In the genomic region with DNA sequence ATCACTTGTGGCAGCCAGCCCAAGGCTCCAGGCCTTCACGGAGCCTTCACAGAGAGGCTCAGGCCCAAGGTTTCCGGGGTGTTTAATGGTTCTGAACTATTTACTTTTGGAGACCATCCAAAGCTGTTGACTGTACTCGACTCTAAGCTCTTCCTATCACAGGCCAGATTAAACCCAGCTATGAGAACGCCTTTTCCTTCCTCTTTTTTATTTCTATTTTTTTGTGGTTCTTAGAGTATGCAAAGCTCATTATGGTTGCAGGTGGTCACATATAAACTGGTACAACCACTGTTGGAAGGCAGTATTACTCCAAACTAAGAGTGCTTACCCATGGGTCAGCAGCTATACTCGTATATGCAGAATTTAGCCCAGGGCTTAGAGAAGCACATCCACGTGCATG, we compare ENCODE assay signal across 22 mouse cellular contexts. TPM values are rescaled to one million over a fixed set of nuclear protein-coding genes. Genes with fewer than 3 reads are reported as not detected.
"Had no signal": no experiment of that assay in that cellular context is flagged by ENCODE, and none has a peak within 500 bp of the region (broad histone marks: within the 10 kb centered on the region; RNA-seq: fewer than 3 reads in every experiment).

No protein-coding gene starts in this region.

- DNase-seq: lung, adult 18-20 months; lung, embryonic 14.5 days; lung, postnatal 10 days; midbrain, embryonic 14.5 days; retina, postnatal 1 day; right cerebral cortex, adult 18-20 months; right cerebral cortex, postnatal 14 days; thymus, adult 2 months; thymus, postnatal 25 days; thymus, postnatal 4 days had no signal

- H3K9me3 ChIP-seq: midbrain, embryonic 10.5 days; midbrain, embryonic 12.5 days; neural tube, embryonic 12.5 days; stomach, embryonic 15.5 days had no signal

- ATAC-seq: midbrain, embryonic 16.5 days had no signal

- H3K27ac ChIP-seq: midbrain, embryonic 10.5 days; midbrain, embryonic 12.5 days; neural tube, embryonic 12.5 days; stomach, embryonic 15.5 days; stomach, postnatal 0 days had no signal

- H3K4me2 ChIP-seq: lung, embryonic 14.5 days; midbrain, embryonic 12.5 days; neural tube, embryonic 12.5 days; stomach, embryonic 15.5 days had no signal

- H3K36me3 ChIP-seq: midbrain, embryonic 10.5 days; midbrain, embryonic 12.5 days; neural tube, embryonic 12.5 days; stomach, embryonic 15.5 days had no signal

- H3K4me3 ChIP-seq: midbrain, embryonic 10.5 days; midbrain, embryonic 12.5 days; myocyte; neural tube, embryonic 12.5 days; stomach, embryonic 15.5 days had no signal

- H3K4me1 ChIP-seq: stomach, embryonic 15.5 days had no signal

- H3K9ac ChIP-seq: lung, embryonic 14.5 days; midbrain, embryonic 12.5 days; neural tube, embryonic 12.5 days; stomach, embryonic 15.5 days had no signal

- H3K27me3 ChIP-seq: neural tube, embryonic 12.5 days; stomach, embryonic 15.5 days had no signal

RNA-seq across cellular contexts. Expression of a gene that starts 17.7 kb away (rescaled TPM):
- total RNA-seq: megakaryocyte, adult 5-6 weeks; megakaryocyte-erythroid progenitor cell, adult 5-6 weeks had no signal
- polyA plus RNA-seq: myocyte; spleen, adult 2 months had no signal

RNA-seq across cellular contexts. Expression of a gene that starts 18.8 kb away (rescaled TPM):
- total RNA-seq: megakaryocyte, adult 5-6 weeks; megakaryocyte-erythroid progenitor cell, adult 5-6 weeks had no signal
- polyA plus RNA-seq: lung, embryonic 14.5 days; myocyte; spleen, adult 2 months had no signal

RNA-seq across cellular contexts. Expression of a gene that starts 58.8 kb away (rescaled TPM):
- total RNA-seq: megakaryocyte, adult 5-6 weeks; megakaryocyte-erythroid progenitor cell, adult 5-6 weeks had no signal
- polyA plus RNA-seq: lung, embryonic 14.5 days; midbrain, embryonic 10.5 days; midbrain, embryonic 12.5 days; midbrain, embryonic 14.5 days; myocyte; neural tube, embryonic 12.5 days; neural tube, embryonic 14.5 days; spleen, adult 2 months; stomach, postnatal 0 days; thymus, adult 2 months; urinary bladder, adult 2 months had no signal
